Mouse (Mus musculus) MEL (cell line): ENCODE measurements around the gene Sdr42e1. TPM values are rescaled to one million over a fixed set of nuclear protein-coding genes. Genes with fewer than 3 reads are reported as not detected.

ENCODE experiments used
- DNase-seq: peaks from one replicate; pipeline ENCODE4 v3.0.0; 2011; ENCODE audit warnings: low read depth, low spot score
- H3K27ac ChIP-seq: 2 replicates; pipeline ENCODE4 v1.5.1; 2012; ENCODE audit warnings: low read depth, mild to moderate bottlenecking, control low read depth, low read length, moderate library complexity; ENCODE audit not compliant: control insufficient read depth
- H3K27me3 ChIP-seq, 2 experiments: fragments of 150-350 bp in 1 of 2; sonication (generic) in 1 of 2; 2 replicates each; pipeline ENCODE4 v1.6.1; 2012; ENCODE audit warnings: low read length in 2 of 2, mild to moderate bottlenecking in 2 of 2, improper control_type of control experiment in 1 of 2, moderate library complexity in 1 of 2; ENCODE audit not compliant: insufficient read depth in 2 of 2, control insufficient read depth in 1 of 2
- H3K36me3 ChIP-seq, 2 experiments: 2 replicates each; pipeline ENCODE4 v1.6.1; 2012 to 2014; ENCODE audit warnings: low read length in 2 of 2, improper control_type of control experiment in 1 of 2, inconsistent platforms in 1 of 2, mild to moderate bottlenecking in 1 of 2; ENCODE audit not compliant: insufficient read depth in 2 of 2, control insufficient read depth in 1 of 2
- H3K4me1 ChIP-seq, 2 experiments: fragments of 150-350 bp in 1 of 2; sonication (generic) in 1 of 2; 2 replicates each; pipeline ENCODE4 v1.6.1; 2012; ENCODE audit warnings: low read length in 2 of 2, improper control_type of control experiment in 1 of 2, mild to moderate bottlenecking in 1 of 2; ENCODE audit not compliant: insufficient read depth in 2 of 2, control insufficient read depth in 1 of 2
- H3K4me3 ChIP-seq, 2 experiments: fragments of 150-350 bp in 1 of 2; sonication (generic) in 1 of 2; 2 replicates each; pipeline ENCODE4 v1.5.1; 2012; ENCODE audit warnings: low read depth in 2 of 2, low read length in 2 of 2, mild to moderate bottlenecking in 2 of 2, moderate library complexity in 2 of 2, control low read depth in 1 of 2, improper control_type of control experiment in 1 of 2; ENCODE audit not compliant: control insufficient read depth in 1 of 2, insufficient read depth in 1 of 2
- H3K79me2 ChIP-seq: 2 replicates; pipeline ENCODE4 v1.6.1; 2012; ENCODE audit warnings: mild to moderate bottlenecking, low read length, moderate library complexity; ENCODE audit not compliant: control insufficient read depth, poor library complexity, insufficient read depth
- H3K9ac ChIP-seq: 2 replicates; pipeline ENCODE4 v1.6.1; 2012; ENCODE audit warnings: low read depth, mild to moderate bottlenecking, control low read depth, low read length, moderate library complexity; ENCODE audit not compliant: control insufficient read depth, poor library complexity, severe bottlenecking
- H3K9me3 ChIP-seq: fragments of 150-350 bp; sonication (generic); replicated peaks from 2 replicates; pipeline ENCODE4 v1.6.1; 2012; ENCODE audit warnings: mild to moderate bottlenecking, low read length, improper control_type of control experiment, moderate library complexity; ENCODE audit not compliant: insufficient read depth
- E2F4 ChIP-seq: IDR thresholded peaks from 2 replicates; pipeline ENCODE4 v1.6.1; 2011; ENCODE audit warnings: low read depth, low read length, improper control_type of control experiment, borderline replicate concordance
- EP300 ChIP-seq, 2 experiments: IDR thresholded peaks; 2 replicates each; pipeline ENCODE4 v1.6.1; 2011; ENCODE audit warnings: improper control_type of control experiment in 2 of 2, low read length in 2 of 2, low read depth in 1 of 2, mild to moderate bottlenecking in 1 of 2
- ETS1 ChIP-seq: IDR thresholded peaks from 2 replicates; pipeline ENCODE4 v1.6.1; 2012; ENCODE audit warnings: low read depth, mild to moderate bottlenecking, inconsistent platforms, low read length, improper control_type of control experiment, moderate library complexity
- GATA1 ChIP-seq: IDR thresholded peaks from 2 replicates; pipeline ENCODE4 v1.6.1; 2011; ENCODE audit warnings: low read depth, low read length, improper control_type of control experiment
- JUND ChIP-seq: IDR thresholded peaks from 2 replicates; pipeline ENCODE4 v1.6.1; 2011; ENCODE audit warnings: low read depth, mild to moderate bottlenecking, improper control_type of control experiment, low read length
- KAT2A ChIP-seq: conservative IDR thresholded peaks from 2 replicates; pipeline ENCODE4 v1.6.1; 2012; ENCODE audit warnings: low read depth, low read length, improper control_type of control experiment, inconsistent platforms
- MAFK ChIP-seq: IDR thresholded peaks from 2 replicates; pipeline ENCODE4 v1.6.1; 2011; ENCODE audit warnings: low read depth, mild to moderate bottlenecking, low read length, improper control_type of control experiment, borderline replicate concordance
- MAX ChIP-seq: IDR thresholded peaks from 2 replicates; pipeline ENCODE4 v1.6.1; 2011; ENCODE audit warnings: low read length, improper control_type of control experiment
- MEF2A ChIP-seq: IDR thresholded peaks from 2 replicates; pipeline ENCODE4 v1.6.1; 2014; ENCODE audit warnings: low read depth, mild to moderate bottlenecking, inconsistent platforms, low read length, improper control_type of control experiment; ENCODE audit not compliant: poor library complexity, insufficient replicate concordance, severe bottlenecking; ENCODE audit errors: extremely low read depth
- MXI1 ChIP-seq: IDR thresholded peaks from 2 replicates; pipeline ENCODE4 v1.6.1; 2011; ENCODE audit warnings: mild to moderate bottlenecking, low read depth, low read length, improper control_type of control experiment
- NELFE ChIP-seq: IDR thresholded peaks from 2 replicates; pipeline ENCODE4 v1.6.1; 2011; ENCODE audit warnings: low read depth, low read length, improper control_type of control experiment
- NRF1 ChIP-seq: IDR thresholded peaks from 2 replicates; pipeline ENCODE4 v1.6.1; 2014; ENCODE audit warnings: low read depth, mild to moderate bottlenecking, inconsistent platforms, low read length, improper control_type of control experiment, moderate library complexity; ENCODE audit not compliant: poor library complexity, insufficient read depth, severe bottlenecking
- POLR2A ChIP-seq, 2 experiments: IDR thresholded peaks; 2 replicates each; pipeline ENCODE4 v1.6.1; 2011 to 2012; ENCODE audit warnings: low read length in 2 of 2, mild to moderate bottlenecking in 2 of 2, control low read depth in 1 of 2, improper control_type of control experiment in 1 of 2, low read depth in 1 of 2, moderate library complexity in 1 of 2; ENCODE audit not compliant: control insufficient read depth in 1 of 2, insufficient read depth in 1 of 2, poor library complexity in 1 of 2
- RAD21 ChIP-seq: IDR thresholded peaks from 2 replicates; pipeline ENCODE4 v1.6.1; 2011; ENCODE audit warnings: mild to moderate bottlenecking, low read depth, low read length, improper control_type of control experiment
- RCOR1 ChIP-seq: IDR thresholded peaks from 2 replicates; pipeline ENCODE4 v1.6.1; 2012; ENCODE audit warnings: low read depth, mild to moderate bottlenecking, inconsistent platforms, low read length, improper control_type of control experiment
- TAL1 ChIP-seq: IDR thresholded peaks from 2 replicates; pipeline ENCODE4 v1.6.1; 2012; ENCODE audit warnings: mild to moderate bottlenecking, inconsistent platforms, low read length, moderate library complexity, mixed read lengths
- TBP ChIP-seq: IDR thresholded peaks from 2 replicates; pipeline ENCODE4 v1.8.0; 2011; ENCODE audit warnings: low read depth, low read length, improper control_type of control experiment
- UBTF ChIP-seq: IDR thresholded peaks from 2 replicates; pipeline ENCODE4 v1.6.1; 2012; ENCODE audit warnings: low read depth, mild to moderate bottlenecking, inconsistent platforms, low read length, improper control_type of control experiment, moderate library complexity, borderline replicate concordance; ENCODE audit not compliant: insufficient read depth
- USF1 ChIP-seq: IDR thresholded peaks from 2 replicates; pipeline ENCODE4 v1.6.1; 2014; ENCODE audit warnings: low read depth, mild to moderate bottlenecking, inconsistent platforms, low read length, improper control_type of control experiment, moderate library complexity
- ZNF384 ChIP-seq: IDR thresholded peaks from 2 replicates; pipeline ENCODE4 v1.6.1; 2012; ENCODE audit warnings: low read depth, mild to moderate bottlenecking, inconsistent platforms, low read length, improper control_type of control experiment
- polyA plus RNA-seq, 2 experiments: library from polyadenylated mRNA; stranded (reverse) in 1 of 2; unstranded in 1 of 2; fragments of >175 nt in 1 of 2; fragments of >200 nt in 1 of 2; gene quantifications; 2 replicates each; pipeline versions ENCODE4 v1.2.1 to v1.2.4; 2012; ENCODE audit warnings: low replicate concordance in 2 of 2, low read depth in 1 of 2; ENCODE audit not compliant: insufficient read length in 2 of 2, insufficient read depth in 1 of 2, missing spikeins in 1 of 2
- total RNA-seq: library from RNA; depleted of rRNA; stranded (reverse); fragments of 300-350 nt; gene quantifications from 2 replicates; pipeline ENCODE4 v1.2.3, GENCODE M21; 2012

Sdr42e1 gene
- total and polyA plus RNA-seq, 3 experiments = not detected

DNA sequence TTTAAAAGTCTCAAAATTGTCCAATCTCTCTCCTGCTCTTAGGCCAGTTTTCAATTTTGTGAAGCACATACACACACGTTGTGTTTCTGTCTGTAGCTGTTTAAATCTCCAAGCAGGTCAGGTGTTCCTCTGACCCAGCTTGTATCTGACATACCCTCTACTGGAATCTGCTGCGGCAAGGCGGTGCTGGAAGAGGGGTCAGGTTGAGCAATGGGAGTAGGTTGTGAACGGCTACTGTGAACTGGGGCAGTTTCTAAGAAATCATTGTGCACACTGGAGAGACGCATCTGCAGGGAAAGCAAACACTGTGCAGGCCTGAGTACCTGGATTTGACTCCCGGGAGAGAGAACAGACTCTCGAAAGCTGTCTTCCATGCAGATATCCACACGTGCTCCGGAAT is 3.0 kb upstream of the Sdr42e1 start:
- Histone ChIP-seq H3K9ac (no peak overlapping the region), H3K4me1 (no peaks in the 10 kb centered on the region), H3K4me3 (no peak overlapping the region), H3K79me2 (no peaks in the 10 kb centered on the region), H3K27ac (no peak overlapping the region), H3K9me3 (no peaks in the 10 kb centered on the region), H3K27me3 (no peaks in the 10 kb centered on the region), H3K36me3 (no peaks in the 10 kb centered on the region)
- TF ChIP-seq RAD21 = no peak
- no peak for TF ChIP-seq MAFK
- no peak for TF ChIP-seq EP300 (IDR thresholded peaks at IDR 0.05; ENCODE audit: low read depth in 1 of 2, low read length in 2 of 2)
- DNase-seq = no peak

DNA sequence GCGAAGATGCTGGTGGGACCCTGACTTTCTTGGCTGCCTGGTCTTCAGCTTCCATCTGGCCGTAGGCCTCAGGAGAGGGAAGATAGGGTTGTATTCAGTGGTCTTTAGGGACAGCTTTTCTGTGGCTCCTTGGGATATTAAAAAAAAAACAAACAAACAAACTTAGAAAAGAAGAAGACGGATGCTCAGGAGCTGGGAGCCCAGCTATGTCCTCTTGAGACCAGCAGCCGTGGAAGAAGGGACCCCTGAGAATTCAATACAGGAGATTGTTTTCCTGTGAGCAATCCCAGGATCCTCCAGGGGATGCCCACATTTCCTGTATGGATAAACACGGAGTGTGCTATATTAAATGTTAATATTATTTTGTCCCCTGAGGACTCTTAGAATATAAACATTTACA is 1.7 kb upstream of the Sdr42e1 start:
- no peaks in the 10 kb centered on the region for H3K9me3 ChIP-seq
- no peaks in the 10 kb centered on the region for H3K79me2 ChIP-seq
- TF ChIP-seq USF1 (no peak), TBP (no peak), RCOR1 (no peak), TAL1 (no peak), E2F4 (no peak), ETS1 (no peak), JUND (no peak), GATA1 (no peak), NELFE (no peak), MAX (no peak), UBTF (no peak), ZNF384 (no peak), POLR2A (IDR thresholded peaks at IDR 0.05; ENCODE audit: control insufficient read depth in 1 of 2, insufficient read depth in 1 of 2, low read depth in 1 of 2, low read length in 2 of 2, poor library complexity in 1 of 2) (no peak), MXI1 (no peak), KAT2A (no peak), MEF2A (no peak), EP300 (IDR thresholded peaks at IDR 0.05; ENCODE audit: low read depth in 1 of 2, low read length in 2 of 2) (no peak), NRF1 (no peak)
- H3K27me3 ChIP-seq = no peaks in the 10 kb centered on the region
- no peak for DNase-seq
- H3K4me1 ChIP-seq = no peaks in the 10 kb centered on the region
- H3K4me3 ChIP-seq = no peak overlapping the region
- H3K36me3 ChIP-seq = no peaks in the 10 kb centered on the region
- no peak overlapping the region for H3K9ac ChIP-seq
- H3K27ac ChIP-seq = no peak overlapping the region
